Mouse (Mus musculus): ENCODE results near the gene Dip2b.
"Not testable (repeated sequence)": the region's sequence is repeated elsewhere in the genome, so short reads cannot be mapped to it uniquely, and the experiment has no call there.

Dip2b gene

GRCm38 (mm10) chr15:100257305-100257704, 218.8 kb downstream of the Dip2b start:
- no peak for DNase-seq (ENCODE audit: low read depth, low spot score)

GRCm38 (mm10) chr15:100258646-100259425, 220.4 kb downstream of the Dip2b start:
- no peak for DNase-seq (ENCODE audit: low read depth, low spot score)

GRCm38 (mm10) chr15:100260351-100260750, 221.9 kb downstream of the Dip2b start:
- DNase-seq (ENCODE audit: low read depth, low spot score), result not testable (repeated sequence)

- peak; percentile 15 for DNase-seq (ENCODE audit: low read depth, low spot score)
These were observed 224.9 kb downstream of the Dip2b start for GRCm38 (mm10) chr15:100263246-100263905.

DNA sequence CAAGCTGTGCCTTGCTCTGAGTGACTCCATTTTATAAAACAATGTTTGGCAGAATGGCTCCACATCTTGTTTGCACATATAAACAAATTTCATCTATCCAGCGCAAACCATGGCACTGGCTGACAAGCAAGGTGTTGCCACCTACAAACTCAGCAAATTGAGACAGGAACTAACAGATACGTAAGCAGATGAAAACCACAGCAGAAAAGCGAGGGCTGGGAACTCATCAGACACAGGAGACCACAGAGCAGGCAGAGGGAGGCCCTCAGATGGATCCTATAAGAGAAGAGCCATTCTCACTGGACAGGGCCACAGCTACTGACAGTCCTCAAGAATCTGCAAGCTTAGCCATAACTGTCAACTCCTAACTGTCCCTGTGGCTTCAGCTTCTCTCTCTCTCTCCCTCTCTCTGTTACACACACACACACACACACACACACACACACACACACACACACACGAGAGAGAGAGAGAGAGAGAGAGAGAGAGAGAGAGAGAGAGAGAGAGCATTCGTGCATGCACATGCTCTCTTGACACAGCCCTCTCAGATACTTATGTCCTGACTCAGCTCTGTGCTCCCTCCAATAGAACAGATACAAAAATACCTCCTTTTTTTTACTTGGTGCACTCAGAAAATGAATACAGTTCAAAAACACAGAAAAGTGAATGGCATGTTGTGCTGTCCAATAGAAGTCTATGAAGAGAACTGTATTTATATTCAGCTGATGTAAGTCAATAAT, 227.3 kb downstream of the Dip2b start:
- DNase-seq (ENCODE audit: low read depth, low spot score), result no peak

DNA sequence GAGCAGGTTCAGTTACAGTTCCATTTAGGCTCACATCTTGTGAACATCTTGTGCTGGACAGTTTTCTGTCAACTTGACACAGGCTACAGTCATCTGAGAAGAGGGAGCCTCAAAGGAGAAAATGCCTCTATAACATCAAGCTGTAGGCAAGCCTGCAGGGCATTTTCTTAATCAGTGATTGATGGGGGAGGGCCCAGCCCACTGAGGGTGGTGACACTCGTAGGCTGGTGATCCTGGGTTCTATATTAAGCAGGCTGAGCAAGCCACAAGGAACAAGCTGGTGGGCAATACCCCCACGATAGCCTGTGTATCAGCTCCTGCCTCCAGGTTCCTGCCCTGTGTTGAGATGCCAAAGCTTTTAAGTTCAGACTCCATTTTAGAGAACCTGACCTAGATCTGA, 230.5 kb downstream of the Dip2b start:
- no peak for DNase-seq (ENCODE audit: low read depth, low spot score)
